Mouse (Mus musculus): Measurements from ENCODE around the gene Mtf1.

- TF ChIP-seq CTCF (IDR thresholded peaks at IDR 0.05; ENCODE audit: insufficient read depth, low read depth, low read length): no peak
- no peak for TF ChIP-seq POLR2A (IDR thresholded peaks at IDR 0.05; ENCODE audit: insufficient read depth, low read depth, low read length)
Observed at GRCm38 (mm10) chr4:124832796-124833195, 30.9 kb downstream of the Mtf1 start.
